Mouse (Mus musculus): ENCODE results near the gene Snph. TPM values are rescaled to one million over a fixed set of nuclear protein-coding genes. Genes with fewer than 3 reads are reported as not detected.

Gene Snph
- polyA plus RNA-seq, 1 experiment from 2014 or later = 1.9 TPM

Other genes starting within 250 kb of the Snph start
- gene 4921509C19Rik, start 156.4 kb downstream of the Snph start, polyA plus RNA-seq (2016; fragmentation: Nextera tagmentation; extraction: Ambion mirVana) = not detected in 2 replicates
- 276 and 279 TPM in 2 replicates for gene Nsfl1c, start 138.4 kb downstream of the Snph start, polyA plus RNA-seq (2016; fragmentation: Nextera tagmentation; extraction: Ambion mirVana)
- 472 and 491 TPM in 2 replicates for gene Fkbp1a, start 90.1 kb downstream of the Snph start, polyA plus RNA-seq (2016; fragmentation: Nextera tagmentation; extraction: Ambion mirVana)
- 0.59 and 1.0 TPM in 2 replicates for gene Sdcbp2, start 60.0 kb downstream of the Snph start, polyA plus RNA-seq (2016; fragmentation: Nextera tagmentation; extraction: Ambion mirVana)
- gene Rad21l, start 35.9 kb upstream of the Snph start, polyA plus RNA-seq (2016; fragmentation: Nextera tagmentation; extraction: Ambion mirVana) = not detected in 2 replicates
- 3.2 and 4.8 TPM in 2 replicates for gene Tmem74b, start 69.4 kb upstream of the Snph start, polyA plus RNA-seq (2016; fragmentation: Nextera tagmentation; extraction: Ambion mirVana)
- gene Psmf1, start 111.6 kb upstream of the Snph start, polyA plus RNA-seq (2016; fragmentation: Nextera tagmentation; extraction: Ambion mirVana) = 45.0 and 47.5 TPM in 2 replicates
- gene Rspo4, start 210.3 kb upstream of the Snph start, polyA plus RNA-seq (2016; fragmentation: Nextera tagmentation; extraction: Ambion mirVana) = 0.24 and 0.47 TPM in 2 replicates